Mouse (Mus musculus) monocyte, adult 2 months (primary cell): ENCODE data around the gene Ly6g6d.

Experiments
- DNase-seq, 2 experiments: peaks; one replicate each; pipeline ENCODE4 v3.0.0; 2022; ENCODE audit warnings: low spot score in 2 of 2, low read depth in 1 of 2

The Ly6g6d gene

DNA sequence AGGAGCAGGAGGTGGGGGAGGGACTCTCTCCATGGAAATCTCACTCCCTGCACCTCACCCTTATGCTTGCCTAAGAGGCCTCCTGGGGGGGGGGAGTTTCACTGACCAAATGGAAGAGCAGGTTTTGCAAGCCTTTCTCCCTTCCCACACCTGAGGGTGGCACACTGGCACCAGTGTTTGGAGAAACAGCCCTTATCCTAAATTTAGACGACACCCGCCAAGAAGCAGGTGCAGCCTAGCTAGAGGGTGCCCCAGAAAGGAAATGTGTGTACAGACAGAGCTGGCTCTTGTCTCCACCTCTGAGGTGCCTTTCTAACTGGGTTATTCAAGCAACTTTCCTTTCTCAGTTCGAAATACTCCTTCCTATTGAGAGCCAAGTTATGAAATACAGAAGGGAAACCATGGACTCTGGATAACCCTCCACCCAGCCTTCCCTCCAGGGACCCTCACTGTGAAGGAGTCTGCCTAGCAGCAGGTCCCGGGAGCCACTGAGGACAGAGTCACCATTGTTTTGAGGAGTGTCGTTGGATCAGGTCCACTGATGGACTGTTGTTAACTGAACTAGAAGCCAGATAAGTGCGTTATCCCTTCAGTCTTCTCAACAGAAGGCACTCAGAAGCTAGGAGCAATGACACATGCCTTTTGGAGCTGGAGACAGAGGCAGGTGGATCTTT, 7.2 kb downstream of the Ly6g6d start:
- no peak for DNase-seq

DNA sequence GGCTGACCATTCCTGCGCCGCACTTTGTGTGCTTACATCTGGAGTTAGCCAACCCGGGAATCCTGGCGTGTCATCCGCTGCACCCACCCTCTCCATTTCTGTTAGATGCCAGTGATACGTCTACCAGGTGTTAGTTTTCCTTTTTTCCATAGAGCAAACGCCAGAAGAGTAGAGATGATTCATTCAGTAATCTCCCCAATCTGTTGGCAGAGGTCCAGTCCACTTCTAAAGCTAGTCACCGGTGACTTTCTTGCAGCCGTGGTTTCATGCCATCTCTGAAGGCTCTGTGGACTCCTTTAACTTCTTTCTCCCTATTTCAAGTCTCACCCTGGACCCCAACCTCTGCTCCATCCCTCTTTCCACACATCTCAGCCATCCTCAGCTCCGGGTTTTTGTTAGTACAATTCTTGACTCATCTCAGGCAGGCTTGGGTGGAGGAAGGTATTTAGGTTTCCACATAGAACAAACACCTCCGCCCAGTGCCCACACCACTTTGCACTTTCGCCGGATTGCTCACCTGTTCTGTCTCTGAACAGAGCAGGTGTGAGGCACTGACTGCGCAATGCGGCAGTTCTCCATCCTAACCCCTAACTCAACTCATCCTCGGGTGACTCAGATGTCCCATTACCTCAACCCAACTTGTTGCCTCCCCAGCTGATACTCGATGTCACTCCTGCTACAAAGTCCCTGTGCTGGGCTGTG, 9.5 kb downstream of the Ly6g6d start:
- no peak for DNase-seq

- no peak for DNase-seq
These were observed 11.8 kb downstream of the Ly6g6d start, which contains the start of gene Mpig6b for GRCm38 (mm10) chr17:35066084-35066483. TSS of gene Mpig6b (minus strand) at chr17:35066184.

DNA sequence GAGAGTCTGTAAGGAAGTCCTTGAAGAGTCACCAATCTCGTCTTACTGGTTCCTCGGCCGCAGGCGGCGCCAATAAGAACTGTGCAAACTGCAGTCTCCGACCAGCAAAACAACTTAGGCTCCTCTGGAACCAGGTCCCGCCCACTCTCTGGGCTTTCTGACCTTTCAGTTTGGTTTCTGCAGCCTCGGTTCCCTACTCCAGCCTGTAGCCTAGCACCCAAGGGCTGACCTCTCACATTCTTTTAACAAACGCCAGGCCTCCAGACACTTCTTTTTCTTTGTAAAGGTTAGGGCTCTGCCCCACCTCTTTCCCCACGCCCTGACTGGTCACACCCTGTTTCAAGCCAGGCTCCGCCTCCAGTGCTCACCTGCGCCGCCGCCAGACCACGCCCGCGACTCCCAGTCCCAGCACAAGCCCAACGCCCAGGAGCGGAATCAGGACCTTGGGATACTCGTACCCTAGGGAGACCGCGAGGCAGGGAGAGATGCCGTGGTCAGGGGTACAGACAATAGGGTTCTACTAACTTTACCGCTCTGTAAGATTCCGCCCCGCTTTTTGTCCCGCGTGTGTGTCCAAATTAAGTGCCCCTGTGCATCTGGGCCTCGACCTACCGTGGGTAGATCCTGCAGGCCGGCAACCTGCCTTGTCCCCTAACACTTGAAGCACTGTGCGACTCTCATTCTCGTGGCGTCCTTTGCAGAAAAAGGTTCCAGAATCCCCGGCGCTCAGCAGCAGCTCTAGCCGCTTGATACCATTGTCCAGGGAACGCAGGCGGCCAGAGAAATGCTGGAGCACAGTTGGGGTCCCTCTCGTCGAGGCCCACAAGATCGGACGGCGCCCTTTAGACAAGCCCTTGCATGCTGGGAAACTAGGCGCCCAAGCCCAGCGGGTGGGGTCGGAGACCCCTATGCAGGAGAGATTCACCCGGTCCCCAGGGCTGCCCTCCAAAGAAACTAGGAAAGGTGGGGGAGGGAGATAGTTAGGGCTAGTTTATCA, 12.6 kb downstream of the Ly6g6d start, which contains the start of gene Ly6g6c:
Ly6g6c (plus strand) TSS at position 438 of the 997 bp plus-strand sequence.
- DNase-seq = no peak

DNA sequence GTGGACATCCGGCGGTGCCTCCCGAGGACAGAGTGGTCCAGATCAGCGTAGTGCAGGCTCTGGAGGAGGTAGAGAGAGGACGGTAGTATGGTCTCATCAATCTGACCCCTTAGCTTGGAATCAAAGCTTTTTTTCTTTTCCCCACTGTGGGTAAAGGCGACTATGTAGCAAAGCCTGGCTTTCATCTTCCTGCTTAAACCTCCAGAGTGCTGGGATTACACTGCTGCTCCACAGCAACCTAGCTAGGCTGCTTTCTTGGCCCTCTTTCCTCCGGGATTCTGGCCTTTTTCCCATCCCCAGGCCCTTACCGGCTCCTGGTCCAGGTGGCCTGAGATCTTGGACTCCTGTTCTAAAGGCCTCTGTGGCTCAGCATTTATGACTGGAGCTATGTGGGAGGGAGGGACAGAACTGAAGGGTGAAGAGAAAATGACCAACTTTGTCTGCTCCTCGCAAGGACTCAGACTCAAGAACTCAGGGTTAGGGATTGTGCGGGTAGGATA, 13.4 kb downstream of the Ly6g6d start:
- DNase-seq = no peak

GRCm38 (mm10) chr17:35063466-35063865, 14.4 kb downstream of the Ly6g6d start:
- DNase-seq = no peak

DNA sequence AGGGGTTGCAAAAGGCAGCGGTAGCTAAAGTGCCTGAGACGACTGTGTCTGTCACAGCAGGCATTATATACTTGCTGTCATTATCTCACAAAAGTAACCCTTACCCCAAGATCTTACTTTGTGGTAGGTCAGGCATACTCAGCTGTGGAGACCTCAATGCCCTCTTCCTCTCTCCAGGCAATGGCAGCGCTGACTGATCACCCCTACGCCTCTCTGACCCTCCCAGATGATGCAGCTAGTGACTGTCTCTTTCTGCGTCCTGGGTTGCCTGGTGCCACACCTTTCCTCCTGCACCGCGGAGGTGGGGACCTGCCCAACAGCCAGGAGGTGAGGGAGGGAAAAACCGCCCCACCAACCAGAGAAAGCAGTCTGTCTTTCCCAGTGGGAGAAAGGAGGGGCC, 16.6 kb downstream of the Ly6g6d start:
- DNase-seq = no peak

DNA sequence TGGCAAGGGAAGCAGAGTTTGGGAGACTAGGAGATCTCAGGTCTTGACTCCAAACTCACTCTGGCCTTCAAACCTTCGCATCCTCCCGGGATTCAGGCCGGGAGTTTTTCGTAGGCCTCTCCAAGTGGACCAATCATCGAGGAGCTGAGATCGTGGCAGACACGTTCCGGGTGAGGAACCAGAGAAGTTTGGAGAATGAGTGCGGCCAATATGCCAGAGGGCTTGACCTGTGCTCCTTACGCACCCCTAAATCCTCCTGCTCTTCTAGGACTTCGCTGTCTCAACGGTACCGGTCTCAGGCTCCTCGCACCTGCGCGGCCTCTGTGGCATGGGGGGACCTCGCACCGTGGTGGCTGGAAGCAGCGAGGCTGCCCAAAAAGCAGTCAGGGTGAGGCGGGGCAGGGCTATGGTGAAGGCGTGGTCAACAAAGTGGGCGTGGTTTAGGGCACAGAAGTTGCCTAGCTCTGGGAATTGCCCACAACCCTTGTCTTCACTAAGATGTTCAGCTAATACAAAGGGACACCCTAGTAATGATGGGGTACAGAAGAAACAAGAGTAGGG, 17.0 kb downstream of the Ly6g6d start:
- no peak for DNase-seq

DNA sequence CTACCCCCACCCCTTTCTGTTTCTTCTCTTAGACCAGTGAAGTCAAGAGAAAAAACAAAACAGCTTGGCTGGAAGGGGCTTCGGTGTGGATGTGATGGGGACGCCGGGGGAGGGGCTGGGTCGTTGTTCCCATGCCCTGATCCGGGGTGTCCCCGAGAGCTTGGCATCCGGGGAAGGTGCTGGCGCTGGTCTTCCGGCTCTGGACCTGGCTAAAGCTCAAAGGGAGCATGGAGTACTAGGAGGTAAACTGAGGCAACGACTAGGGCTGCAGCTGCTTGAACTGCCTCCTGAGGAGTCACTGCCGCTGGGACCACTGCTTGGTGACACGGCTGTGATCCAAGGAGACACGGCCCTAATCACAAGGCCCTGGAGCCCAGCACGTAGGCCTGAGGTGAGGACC, 17.8 kb downstream of the Ly6g6d start:
- no peak for DNase-seq

DNA sequence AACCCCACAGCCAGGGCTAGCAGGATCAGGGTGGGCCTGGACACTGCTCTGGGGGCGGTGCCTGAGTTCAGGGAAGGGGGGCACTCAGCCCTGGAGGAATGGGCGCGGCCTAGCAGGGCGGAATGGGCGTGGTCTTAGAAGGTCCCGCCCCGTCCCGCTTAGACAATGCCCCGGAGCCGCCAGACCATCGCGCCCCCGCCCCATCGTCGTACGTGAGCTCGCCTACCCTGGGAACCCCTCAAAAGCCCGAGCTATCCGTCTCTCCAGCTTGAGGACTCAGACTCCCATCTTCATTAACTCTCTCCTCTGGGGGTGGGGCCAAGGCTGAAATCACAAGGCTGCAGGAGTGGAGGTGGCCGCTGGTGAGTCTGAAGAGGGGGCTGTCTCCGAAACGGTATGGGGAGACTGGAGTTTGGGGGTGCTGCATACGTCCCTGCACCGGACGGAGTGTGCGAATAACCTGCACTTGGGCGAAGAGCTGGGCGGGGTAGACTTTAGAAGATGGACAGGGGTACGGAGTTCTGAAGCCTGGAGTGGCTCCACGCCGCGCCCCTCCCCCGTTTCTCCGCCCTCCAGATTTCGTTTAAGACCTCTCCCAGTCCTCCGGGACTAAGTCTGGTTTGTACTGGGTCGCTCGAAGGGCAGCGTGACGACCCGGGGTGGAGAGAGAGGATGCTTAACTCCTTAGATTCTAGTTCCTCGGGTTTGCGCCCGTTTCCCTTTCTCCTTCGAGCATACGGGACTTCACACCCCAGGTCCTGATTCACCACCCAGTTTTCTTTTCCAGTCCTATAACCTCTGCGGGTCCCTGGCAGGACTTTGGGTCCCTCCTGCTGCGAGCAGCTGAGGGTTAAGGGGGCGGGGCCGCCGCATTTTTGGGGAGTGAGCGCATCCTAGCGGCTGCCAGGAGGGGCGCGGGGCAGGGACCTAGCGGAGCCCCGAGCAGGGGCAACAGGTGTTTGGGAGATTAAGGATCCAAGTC, 18.7 kb downstream of the Ly6g6d start, which contains the start of gene Ddah2:
Ddah2 (plus strand) TSS at position 125 of the 982 bp plus-strand sequence.
- peak in 1 of 2 experiments; percentile 65 for DNase-seq

GRCm38 (mm10) chr17:35058316-35058715, 19.5 kb downstream of the Ly6g6d start:
- DNase-seq = no peak

DNA sequence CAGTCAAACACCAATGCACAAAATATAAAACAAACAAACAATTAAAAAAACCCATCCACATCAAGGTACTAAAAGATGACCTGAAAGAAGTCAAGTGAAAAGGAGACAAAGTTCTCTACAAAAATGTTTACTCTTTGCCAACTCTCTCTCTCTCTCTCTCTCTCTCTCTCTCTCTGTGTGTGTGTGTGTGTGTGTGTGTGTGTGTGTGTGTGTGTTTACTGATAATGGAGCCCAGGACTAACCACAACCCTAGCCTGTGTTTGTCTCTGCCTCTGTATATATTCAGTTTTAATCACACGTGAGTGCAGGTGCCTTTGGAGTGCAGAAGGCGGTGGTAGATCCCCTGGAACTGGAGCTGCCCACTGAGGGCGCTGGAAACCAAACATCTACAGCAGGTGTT, 20.8 kb downstream of the Ly6g6d start:
- DNase-seq = no peak

- DNase-seq = no peak
These were observed 22.0 kb downstream of the Ly6g6d start for GRCm38 (mm10) chr17:35055691-35056495.

- DNase-seq = no peak
These were observed 25.5 kb downstream of the Ly6g6d start for GRCm38 (mm10) chr17:35052271-35052798.

- DNase-seq = peak; percentile 55 to 56
These were observed 26.4 kb downstream of the Ly6g6d start for GRCm38 (mm10) chr17:35051156-35052086.

- DNase-seq = peak in 1 of 2 experiments; percentile 55
These were observed 27.6 kb downstream of the Ly6g6d start for GRCm38 (mm10) chr17:35050126-35050750.

DNA sequence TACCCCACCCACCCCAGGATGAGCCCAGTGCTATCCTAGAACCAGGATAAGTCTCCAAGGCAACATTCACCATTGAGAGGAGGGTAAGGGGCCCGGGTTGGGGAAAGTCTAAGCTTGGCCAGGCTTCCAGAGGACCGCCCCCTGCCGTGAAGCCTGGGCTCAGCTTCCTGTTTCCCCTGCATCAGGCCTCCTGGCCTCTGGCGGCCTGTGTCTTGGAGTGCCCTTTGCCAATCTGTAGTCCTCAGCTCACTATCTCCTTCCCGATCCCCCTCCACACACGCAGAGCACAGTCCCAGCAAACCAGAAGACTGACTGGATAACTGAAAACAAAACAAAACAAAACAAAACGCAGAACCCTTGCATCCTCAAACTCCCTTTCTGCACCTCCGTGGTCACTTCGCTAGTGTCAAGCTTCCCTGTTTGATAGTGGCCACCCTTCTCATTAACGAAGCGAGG, 28.3 kb downstream of the Ly6g6d start, which contains the start of gene Clic1:
Clic1 (plus strand) TSS at position 406 of the 456 bp plus-strand sequence.
- DNase-seq = no peak
